Mouse (Mus musculus): ENCODE data around the gene Sparcl1.

The Sparcl1 gene

GRCm38 (mm10) chr5:104061936-104062772 is 51.4 kb downstream of the Sparcl1 start:
- no peak for DNase-seq (ENCODE audit: low read depth)

- DNase-seq (ENCODE audit: low read depth), result no peak
These were observed 53.1 kb downstream of the Sparcl1 start for GRCm38 (mm10) chr5:104060429-104060828.

- no peak for DNase-seq (ENCODE audit: low read depth)
These were observed 53.9 kb downstream of the Sparcl1 start for GRCm38 (mm10) chr5:104059628-104060027.

- DNase-seq (ENCODE audit: low read depth), result peak; percentile 65
These were observed 55.5 kb downstream of the Sparcl1 start for GRCm38 (mm10) chr5:104058021-104058420.

GRCm38 (mm10) chr5:104056295-104056694 is 57.2 kb downstream of the Sparcl1 start:
- no peak for DNase-seq (ENCODE audit: low read depth)

- no peak for DNase-seq (ENCODE audit: low read depth)
These were observed 57.7 kb downstream of the Sparcl1 start for GRCm38 (mm10) chr5:104055816-104056215.

GRCm38 (mm10) chr5:104054938-104055337 is 58.6 kb downstream of the Sparcl1 start:
- no peak for DNase-seq (ENCODE audit: low read depth)

GRCm38 (mm10) chr5:104052956-104053355 is 60.6 kb downstream of the Sparcl1 start:
- peak; percentile 58 for DNase-seq (ENCODE audit: low read depth)

GRCm38 (mm10) chr5:104048139-104048538 is 65.4 kb downstream of the Sparcl1 start:
- DNase-seq (ENCODE audit: low read depth), result peak; percentile 13

GRCm38 (mm10) chr5:104047200-104048105 is 66.1 kb downstream of the Sparcl1 start:
- DNase-seq (ENCODE audit: low read depth), result no peak

GRCm38 (mm10) chr5:104046256-104047199 is 67.0 kb downstream of the Sparcl1 start, which contains the start of gene Nudt9:
Gene Nudt9, plus strand, starts transcription at chr5:104046306.
- peak; percentile 98 for DNase-seq (ENCODE audit: low read depth)

- DNase-seq (ENCODE audit: low read depth), result no peak
These were observed 69.8 kb downstream of the Sparcl1 start for GRCm38 (mm10) chr5:104043704-104044103.

- no peak for DNase-seq (ENCODE audit: low read depth)
These were observed 70.6 kb downstream of the Sparcl1 start for GRCm38 (mm10) chr5:104042906-104043305.

- peak; percentile 37 for DNase-seq (ENCODE audit: low read depth)
These were observed 74.2 kb downstream of the Sparcl1 start for GRCm38 (mm10) chr5:104039154-104039932.

- DNase-seq (ENCODE audit: low read depth), result no peak
These were observed 76.8 kb downstream of the Sparcl1 start for GRCm38 (mm10) chr5:104036686-104037085.

GRCm38 (mm10) chr5:104035824-104036223 is 77.7 kb downstream of the Sparcl1 start:
- no peak for DNase-seq (ENCODE audit: low read depth)

- DNase-seq (ENCODE audit: low read depth), result no peak
These were observed 78.5 kb downstream of the Sparcl1 start for GRCm38 (mm10) chr5:104035066-104035465.

- DNase-seq (ENCODE audit: low read depth), result no peak
These were observed 81.0 kb downstream of the Sparcl1 start for GRCm38 (mm10) chr5:104032434-104033097.

All from naive thymus-derived CD4-positive, alpha-beta T cell, adult 2 months (primary cell).